Mouse (Mus musculus) hindlimb bud, embryonic 11.5 days (tissue): ENCODE measurements at regions not wholly inside any gene's neighbourhood (a gene's known extent, or its start where the extent isn't known, plus 50 kb on each side); places are given as distances from the start of the nearest gene placed in this dataset.

Source experiments
- DNase-seq: peaks from one replicate; pipeline ENCODE4 v3.0.0-alpha.2; 2012; ENCODE audit warnings: low read depth, low spot score; ENCODE audit errors: extremely low spot score

GRCm38 (mm10) chr8:41869681-41870356, 452.9 kb upstream of the Frg1 start:
- no peak for DNase-seq

- DNase-seq: no peak
These were observed 444.0 kb upstream of the Frg1 start for GRCm38 (mm10) chr8:41860918-41861317.

GRCm38 (mm10) chr8:41831713-41832112, 414.8 kb upstream of the Frg1 start:
- no peak for DNase-seq

GRCm38 (mm10) chr8:41830407-41830806, 413.5 kb upstream of the Frg1 start:
- DNase-seq: no peak

- DNase-seq: no peak
These were observed 408.1 kb upstream of the Frg1 start for GRCm38 (mm10) chr8:41824928-41825327.

- no peak for DNase-seq
These were observed 406.2 kb upstream of the Frg1 start for GRCm38 (mm10) chr8:41823041-41823440.

- DNase-seq: no peak
These were observed 404.8 kb upstream of the Frg1 start for GRCm38 (mm10) chr8:41821676-41822075.

GRCm38 (mm10) chr8:41820605-41821395, 403.9 kb upstream of the Frg1 start:
- no peak for DNase-seq

- DNase-seq: no peak
These were observed 401.7 kb upstream of the Frg1 start for GRCm38 (mm10) chr8:41818577-41818976.

- peak; percentile 64 for DNase-seq
These were observed 401.2 kb upstream of the Frg1 start for GRCm38 (mm10) chr8:41818079-41818478.

- no peak for DNase-seq
These were observed 398.4 kb upstream of the Frg1 start for GRCm38 (mm10) chr8:41815272-41815671.

GRCm38 (mm10) chr8:41795625-41796024, 378.8 kb upstream of the Frg1 start:
- peak; percentile 58 for DNase-seq

GRCm38 (mm10) chr8:41786952-41787861, 370.3 kb upstream of the Frg1 start:
- DNase-seq: no peak

- DNase-seq: no peak
These were observed 369.1 kb upstream of the Frg1 start for GRCm38 (mm10) chr8:41785977-41786376.

- DNase-seq: no peak
These were observed 366.0 kb upstream of the Frg1 start for GRCm38 (mm10) chr8:41782837-41783236.

- DNase-seq: no peak
These were observed 362.6 kb upstream of the Frg1 start for GRCm38 (mm10) chr8:41779459-41779858.

- DNase-seq: no peak
These were observed 354.9 kb upstream of the Frg1 start for GRCm38 (mm10) chr8:41771729-41772128.

- DNase-seq: no peak
These were observed 336.6 kb upstream of the Frg1 start for GRCm38 (mm10) chr8:41753481-41753880.

- no peak for DNase-seq
These were observed 335.8 kb upstream of the Frg1 start for GRCm38 (mm10) chr8:41752641-41753040.

GRCm38 (mm10) chr8:41747024-41747423, 330.1 kb upstream of the Frg1 start:
- DNase-seq: no peak
